In genomic region chr14:14019155-14019894, GRCm38 (mm10) we compare ENCODE assay signal across 8 mouse cellular contexts. TPM values are rescaled to one million over a fixed set of nuclear protein-coding genes. Genes with fewer than 3 reads are reported as not detected.
DNase-seq lines count a peak whose midpoint lies in the region; ATAC-seq lines count a peak whose summit lies in the region.

No protein-coding gene starts in this region.

- DNase-seq in frontal cortex, adult 2 months (ENCODE audit: extremely low spot score in 1 of 2, low spot score in 1 of 2) = no peak
- DNase-seq in CD4-positive helper T cell, adult 2 months (ENCODE audit: low read depth, low spot score) = peak; percentile 74
- peak; percentile 37 for DNase-seq in lung, postnatal 10 days
- DNase-seq in testis, postnatal 14 days (ENCODE audit: low spot score) = no peak
- no peak for DNase-seq in adrenal gland, postnatal 10 days
- DNase-seq in adrenal gland, postnatal 4 days (ENCODE audit: low spot score in 2 of 2) = no peak

- ATAC-seq in frontal cortex, adult (ENCODE audit: low TSS enrichment) = peak; percentile 59; the same call in 1 of the 2 replicates
- ATAC-seq in common myeloid progenitor, adult 5-6 weeks (replicated peaks; ENCODE audit: low read depth, poor library complexity, severe bottlenecking) = peak; percentile 76

RNA-seq across cellular contexts. Expression of gene Thoc7, which starts 57.7 kb away (rescaled TPM):
- 98.9 and 104 TPM in 2 replicates for polyA plus RNA-seq in frontal cortex, adult 2 months (2012; rRNA removed)
- total RNA-seq in common myeloid progenitor, adult 5-6 weeks (2017) = 254 and 263 TPM in 2 replicates
- 100 to 1,000 TPM; 133 to 134 TPM for total RNA-seq in adrenal gland, postnatal 10 days (2021)
- total RNA-seq in adrenal gland, postnatal 4 days (2021) = 100 to 1,000 TPM; 137 to 141 TPM

RNA-seq across cellular contexts. Expression of gene Atxn7, which starts 58.1 kb away (rescaled TPM):
- 23.8 and 27.3 TPM in 2 replicates for polyA plus RNA-seq in frontal cortex, adult 2 months (2012; rRNA removed)
- total RNA-seq in common myeloid progenitor, adult 5-6 weeks (2017) = 19.3 and 30.0 TPM in 2 replicates
- total RNA-seq in adrenal gland, postnatal 10 days (2021) = 10 to 100 TPM; 22.6 to 26.2 TPM
- total RNA-seq in adrenal gland, postnatal 4 days (2021) = 10 to 100 TPM; 32.0 to 35.2 TPM

Comparison
In these comparisons a context has a peak if more than half of its experiments do, and no peak if none do; other contexts are left out.
1. DNase-seq: peak in CD4-positive helper T cell, adult 2 months (single experiment) and lung, postnatal 10 days (single experiment); none in frontal cortex, adult 2 months (0 of 2), testis, postnatal 14 days (single experiment), adrenal gland, postnatal 10 days (single experiment) and adrenal gland, postnatal 4 days (0 of 2).